Mouse (Mus musculus): ENCODE data around the gene Wnk4.

DNA sequence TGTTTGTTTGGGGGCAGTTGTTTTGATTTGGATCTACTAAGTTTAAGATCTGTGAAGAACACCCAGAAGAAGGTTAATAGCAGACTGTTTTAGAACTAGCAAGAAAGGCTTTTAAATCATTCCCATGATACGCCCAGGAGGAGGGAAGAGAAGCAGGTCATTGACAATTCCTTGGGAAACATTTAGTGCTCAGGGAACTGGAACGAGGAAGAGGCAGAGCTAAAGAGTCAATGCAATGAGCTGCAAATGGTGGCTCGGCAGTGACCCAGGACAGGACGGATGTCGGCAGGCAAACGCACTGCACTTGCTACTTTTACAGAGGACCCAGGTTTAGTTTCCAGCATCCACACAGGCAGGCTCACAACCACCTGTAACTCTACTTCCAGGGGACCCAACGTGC, 20.5 kb downstream of the Wnk4 start:
- TF ChIP-seq ZC3H11A (IDR thresholded peaks at IDR 0.05; ENCODE audit: borderline replicate concordance, low read depth, low read length) (no peak), HCFC1 (IDR thresholded peaks at IDR 0.05; ENCODE audit: borderline replicate concordance, insufficient read depth, low read length) (no peak)

Measured in ES-E14 (cell line).